Mouse (Mus musculus) adrenal gland, postnatal 25 days (tissue): ENCODE results near the gene Lrrc49. TPM values are rescaled to one million over a fixed set of nuclear protein-coding genes. Genes with fewer than 3 reads are reported as not detected.

Experiments
- DNase-seq: peaks from one replicate; pipeline ENCODE4 v3.0.0; 2021; ENCODE audit warnings: mixed read lengths
- total RNA-seq: library from RNA; stranded (reverse); gene quantifications from 2 replicates; pipeline ENCODE4 v1.2.3, GENCODE M21; 2021

Gene Lrrc49
- total RNA-seq, 1 experiment from 2014 or later: 25.7 TPM

DNA sequence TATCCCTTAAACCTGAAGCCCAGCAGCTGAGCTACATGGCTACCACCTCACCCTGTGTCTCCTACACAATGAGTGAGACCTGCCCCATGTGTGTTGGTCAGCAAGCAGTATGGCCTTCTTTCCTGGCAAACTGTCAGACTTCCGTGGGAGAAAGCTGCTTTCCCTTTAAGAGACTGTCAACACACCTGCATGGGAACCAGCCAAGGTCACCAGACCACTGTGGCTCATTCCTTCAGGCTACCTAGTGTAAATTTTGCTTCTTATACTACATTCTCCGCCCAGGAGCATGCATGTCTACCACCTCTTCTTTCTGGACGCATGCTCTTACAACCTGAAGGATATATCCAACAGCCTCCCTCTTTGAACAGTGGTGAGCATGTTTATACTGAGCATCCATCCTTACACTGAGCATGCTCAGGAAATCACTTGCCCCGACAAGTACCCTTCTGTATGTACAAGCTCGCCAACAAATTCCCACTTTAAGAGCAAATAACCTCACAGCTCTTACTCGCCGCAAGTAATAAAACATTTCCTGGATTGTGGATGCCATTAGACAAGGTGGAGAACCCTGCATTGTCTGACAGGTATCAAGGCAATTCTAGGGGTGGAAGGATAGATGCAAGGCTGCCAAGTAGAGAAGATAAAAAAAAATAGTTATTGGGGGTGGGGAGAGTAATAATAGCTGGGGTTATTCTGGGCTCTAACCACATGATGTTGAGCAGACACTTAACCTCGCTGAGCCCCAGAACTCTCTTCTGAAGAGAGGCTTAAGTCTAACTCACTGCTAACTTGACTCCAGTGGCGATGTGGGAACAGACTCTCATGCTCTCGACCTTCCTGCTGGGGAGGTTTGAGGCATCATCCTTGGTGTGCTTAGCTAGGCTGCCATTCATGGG, 158.4 kb downstream of the Lrrc49 start:
- DNase-seq: no peak

DNA sequence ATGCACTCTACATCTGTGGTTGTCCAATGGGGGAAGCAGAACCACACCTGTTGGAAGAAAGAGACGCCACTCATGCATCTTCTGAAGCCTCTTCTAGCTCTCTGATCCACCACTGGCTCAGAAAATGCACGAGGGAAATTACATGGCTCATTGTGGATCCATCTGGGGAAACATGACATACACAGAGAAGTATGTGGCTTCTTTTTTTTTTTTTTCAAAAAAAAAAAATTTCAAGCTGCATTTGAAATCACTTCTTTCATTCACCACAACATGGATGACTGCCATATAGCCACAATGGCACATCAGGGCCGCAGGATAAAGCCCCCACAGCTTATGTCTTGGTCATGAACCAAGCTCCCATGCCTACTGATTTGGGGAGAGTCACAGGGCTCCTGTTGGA, 159.7 kb downstream of the Lrrc49 start:
- DNase-seq: no peak

DNA sequence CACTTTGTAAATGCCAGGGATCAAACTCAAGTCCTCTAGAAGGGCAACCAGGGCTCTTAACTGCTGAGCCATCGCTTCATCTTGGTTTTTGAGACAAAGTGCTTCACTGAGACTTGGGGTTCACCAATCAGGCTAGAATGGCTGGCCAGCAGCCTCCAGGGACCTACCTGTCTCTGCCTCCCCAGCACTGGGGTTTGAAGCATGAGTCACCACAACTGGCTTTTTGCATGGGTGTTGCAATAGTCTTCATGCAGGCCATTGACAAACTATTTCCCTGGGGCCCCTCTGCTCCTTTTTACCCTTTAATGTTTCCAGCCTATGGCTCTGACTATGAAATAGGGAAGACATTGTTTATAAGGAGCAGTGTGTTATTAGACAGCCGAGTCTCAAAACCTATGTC, 160.1 kb downstream of the Lrrc49 start:
- DNase-seq: no peak

GRCm38 (mm10) chr9:60527051-60527450, 160.9 kb downstream of the Lrrc49 start:
- DNase-seq: no peak

DNA sequence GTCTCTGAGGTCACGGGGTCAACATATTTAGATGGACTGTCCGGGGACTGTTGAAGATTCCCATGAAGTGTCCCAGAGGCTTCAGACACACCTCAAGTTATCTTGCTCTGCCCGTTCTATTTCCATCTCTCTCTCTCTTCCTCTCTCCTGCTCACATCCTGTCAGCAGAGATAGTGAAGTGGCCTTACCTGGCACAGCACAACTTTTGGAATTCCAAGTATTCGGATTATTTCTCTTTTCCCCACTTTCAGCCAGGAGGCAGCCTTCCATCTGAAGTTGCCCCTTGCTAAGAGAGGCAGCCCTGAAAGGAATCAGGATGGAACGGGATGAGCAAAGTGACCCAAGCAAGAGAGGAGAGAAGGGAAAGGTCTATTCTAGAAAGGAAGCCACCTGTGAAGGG, 161.8 kb downstream of the Lrrc49 start:
- no peak for DNase-seq

GRCm38 (mm10) chr9:60521806-60522264, 166.1 kb downstream of the Lrrc49 start, which contains the start of gene Thsd4:
Gene Thsd4 (minus strand): TSS chr9:60522046.
- peak; percentile 68 for DNase-seq

DNA sequence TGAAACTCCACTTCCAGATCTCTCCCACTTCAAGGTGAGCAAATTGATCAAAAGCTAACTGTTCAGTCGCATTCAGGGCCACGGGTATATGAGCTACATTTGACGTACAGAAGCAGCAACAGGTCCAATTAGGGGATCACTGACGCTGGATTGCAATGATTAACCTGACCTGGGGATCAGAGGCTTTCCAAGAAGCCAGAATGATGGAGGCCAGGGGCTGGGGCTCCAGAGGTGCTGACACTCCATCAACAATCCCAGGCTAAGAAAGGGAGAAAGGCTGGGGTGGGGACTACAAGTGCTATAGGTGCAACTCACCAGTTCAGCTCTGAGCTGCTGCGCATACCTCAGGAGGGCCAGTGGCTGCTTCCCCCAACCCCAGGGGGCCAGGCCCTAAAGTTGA, 166.8 kb downstream of the Lrrc49 start:
- DNase-seq: no peak

DNA sequence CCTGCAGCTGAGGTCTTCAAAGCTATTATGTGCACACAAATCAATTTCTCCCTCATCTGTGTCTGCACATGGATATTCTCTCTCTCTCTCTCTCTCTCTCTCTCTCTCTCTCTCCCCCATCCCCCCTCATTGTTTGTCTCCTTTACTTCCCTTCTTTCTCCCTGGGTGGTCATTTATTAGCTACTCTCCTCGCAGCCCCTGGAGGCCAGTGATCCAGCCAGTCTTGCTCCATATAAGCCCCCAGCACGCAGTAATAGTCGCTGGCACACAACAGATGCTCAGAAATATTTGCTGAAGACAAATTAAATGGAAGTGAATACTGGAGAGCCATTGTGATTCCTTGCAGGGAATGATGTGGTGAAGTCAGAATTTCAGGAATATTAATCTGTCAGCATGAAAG, 168.4 kb downstream of the Lrrc49 start:
- no peak for DNase-seq

Other genes with a start within 250 kb of the Lrrc49 start
- 5.8 and 7.2 TPM in 2 replicates for gene Thsd4, start 166.1 kb downstream of the Lrrc49 start, total RNA-seq
- 1.2 and 2.1 TPM in 2 replicates for gene Larp6, start 24.8 kb upstream of the Lrrc49 start, total RNA-seq
- 48.2 and 48.6 TPM in 2 replicates for gene Uaca, start 106.4 kb upstream of the Lrrc49 start, total RNA-seq